Mouse (Mus musculus) left cerebral cortex, adult 2 months (tissue): ENCODE results near the gene Slc26a9. TPM values are rescaled to one million over a fixed set of nuclear protein-coding genes. Genes with fewer than 3 reads are reported as not detected.
A peak's percentile ranks its signal among the peaks of the same experiment; 100 is the strongest.

Source experiments
- DNase-seq, 2 experiments: peaks; one replicate each; pipeline ENCODE4 v3.0.0; 2021 to 2022; ENCODE audit warnings: low spot score in 2 of 2, mixed read lengths in 1 of 2; ENCODE audit errors: extremely low spot score in 1 of 2
- H3K27ac ChIP-seq: fragments of 200-600 bp; 2 replicates; pipeline ENCODE4 v1.8.1; 2022
- H3K4me3 ChIP-seq: fragments of 200-600 bp; 2 replicates; pipeline ENCODE4 v1.8.1; 2022
- CTCF ChIP-seq: fragments of 200-600 bp; IDR thresholded peaks from 2 replicates; pipeline ENCODE4 v1.8.1; 2022; ENCODE audit warnings: antibody characterized with exemption, mild to moderate bottlenecking, moderate library complexity
- intact Hi-C: fragments of 180-260 bp; cut with DNase I; formaldehyde crosslinking; loops from one replicate; pipeline ENCODE4 v1.15.1; 2025
- long read RNA-seq, 2 experiments: library from polyadenylated mRNA; stranded (forward); transcript quantifications; one replicate each; pipeline ENCODE4 v2.0.0; 2021; ENCODE audit warnings: borderline mapping rate in 2 of 2
- total RNA-seq, 2 experiments: library from RNA; stranded (reverse); gene quantifications; 2 replicates each; pipeline ENCODE4 v1.2.3; 2021

Slc26a9 gene
- under 1 TPM in 1 of 2 experiments, not detected in 1; 0.09 TPM for total RNA-seq
- long read RNA-seq, experiment 1: 0 reads
- long read RNA-seq, experiment 2: 0 reads

- Histone ChIP-seq H3K27ac (no peak within 1 kb of the TSS), H3K4me3 (no peak within 1 kb of the TSS)
- DNase-seq: no peak
- intact Hi-C loops: no loop called here
- no peak for TF ChIP-seq CTCF
Measured at GRCm38 (mm10) chr1:131743868-131744464, at the start of gene Slc26a9. Slc26a9 (plus strand) TSS chr1:131744022.

- TF ChIP-seq CTCF: no peak
- intact Hi-C loops: no loop called here
- Histone ChIP-seq H3K4me3 (no peak overlapping the region), H3K27ac (no peak overlapping the region)
- DNase-seq: no peak
Measured at GRCm38 (mm10) chr1:131695308-131695707, 48.5 kb upstream of the Slc26a9 start.

- no peak for TF ChIP-seq CTCF
- peak in 1 of 2 experiments; percentile 19 for DNase-seq
- Histone ChIP-seq H3K4me3 (no peak overlapping the region), H3K27ac (no peak overlapping the region)
- intact Hi-C loops: no loop called here
Measured at GRCm38 (mm10) chr1:131696325-131696724, 47.5 kb upstream of the Slc26a9 start.

- TF ChIP-seq CTCF: no peak
- no peak overlapping the region for H3K27ac ChIP-seq
- no peak for DNase-seq
- H3K4me3 ChIP-seq: no peak overlapping the region
- intact Hi-C loops: no loop called here
Measured at GRCm38 (mm10) chr1:131698770-131699169, 45.1 kb upstream of the Slc26a9 start.

- DNase-seq: no peak
- TF ChIP-seq CTCF: no peak
- no peak overlapping the region for H3K4me3 ChIP-seq
- intact Hi-C loops: no loop called here
- no peak overlapping the region for H3K27ac ChIP-seq
Measured at GRCm38 (mm10) chr1:131699642-131700041, 44.2 kb upstream of the Slc26a9 start.

GRCm38 (mm10) chr1:131700447-131700846 lies 43.4 kb upstream of the Slc26a9 start:
- TF ChIP-seq CTCF: no peak
- intact Hi-C loops: no loop called here
- Histone ChIP-seq H3K27ac (no peak overlapping the region), H3K4me3 (no peak overlapping the region)
- no peak for DNase-seq

GRCm38 (mm10) chr1:131701391-131701790 lies 42.4 kb upstream of the Slc26a9 start:
- no peak overlapping the region for H3K4me3 ChIP-seq
- intact Hi-C loops: no loop called here
- TF ChIP-seq CTCF: peak; percentile 16
- no peak for DNase-seq
- H3K27ac ChIP-seq: no peak overlapping the region

GRCm38 (mm10) chr1:131702094-131702766 lies 41.6 kb upstream of the Slc26a9 start:
- no peak overlapping the region for H3K4me3 ChIP-seq
- intact Hi-C loops: no loop called here
- DNase-seq: no peak
- TF ChIP-seq CTCF: no peak
- H3K27ac ChIP-seq: no peak overlapping the region

- H3K4me3 ChIP-seq: no peak overlapping the region
- TF ChIP-seq CTCF: no peak
- H3K27ac ChIP-seq: no peak overlapping the region
- intact Hi-C loops: no loop called here
- no peak for DNase-seq
Measured at GRCm38 (mm10) chr1:131703482-131703881, 40.3 kb upstream of the Slc26a9 start.

- Histone ChIP-seq H3K27ac (no peak overlapping the region), H3K4me3 (no peak overlapping the region)
- intact Hi-C loops: loop anchor here (1.0 kb wide), 1 partner anchor 138 kb away; no protein-coding TSS in a partner anchor
- TF ChIP-seq CTCF: peak; percentile 75
- peak; percentile 29 to 56 for DNase-seq
Measured at GRCm38 (mm10) chr1:131708338-131708737, 35.5 kb upstream of the Slc26a9 start.

GRCm38 (mm10) chr1:131711518-131711917 lies 32.3 kb upstream of the Slc26a9 start:
- intact Hi-C loops: loop anchor here (10.0 kb wide), 1 partner anchor 253 kb away; the partner anchor contains the start of gene Slc45a3
- no peak for TF ChIP-seq CTCF
- DNase-seq: no peak
- no peak overlapping the region for H3K27ac ChIP-seq
- H3K4me3 ChIP-seq: no peak overlapping the region

GRCm38 (mm10) chr1:131712386-131712785 lies 31.4 kb upstream of the Slc26a9 start:
- peak; percentile 83 to 87 for DNase-seq
- no peak overlapping the region for H3K27ac ChIP-seq
- intact Hi-C loops: loop anchor here (1.0 to 10.0 kb wide), 2 partner anchors 53 to 252 kb away; partner anchors contain the start of gene Slc45a3
- peak; percentile 87 for TF ChIP-seq CTCF
- no peak overlapping the region for H3K4me3 ChIP-seq
